Mouse (Mus musculus) heart, adult 2 months (tissue): ENCODE results near the gene Orc2. TPM values are rescaled to one million over a fixed set of nuclear protein-coding genes. Genes with fewer than 3 reads are reported as not detected.

Source experiments
- DNase-seq, 2 experiments: peaks; one replicate each; pipeline ENCODE4 v3.0.0; 2021
- H3K27ac ChIP-seq: fragments of 200-600 bp; 2 replicates; pipeline ENCODE4 v1.8.1; 2022
- H3K27me3 ChIP-seq: fragments of 200-500 bp; 2 replicates; pipeline ENCODE4 v1.6.1; 2012; ENCODE audit warnings: mild to moderate bottlenecking, low read length, inconsistent platforms, mixed read lengths; ENCODE audit not compliant: control insufficient read depth, insufficient read depth
- H3K36me3 ChIP-seq: fragments of 200-500 bp; 2 replicates; pipeline ENCODE4 v1.6.1; 2012; ENCODE audit warnings: low read length, inconsistent platforms; ENCODE audit not compliant: control insufficient read depth, insufficient read depth
- H3K4me1 ChIP-seq: fragments of 200-500 bp; 2 replicates; pipeline ENCODE4 v1.6.1; 2011; ENCODE audit warnings: low read length; ENCODE audit not compliant: control insufficient read depth, insufficient read depth
- H3K4me3 ChIP-seq: fragments of 200-600 bp; 2 replicates; pipeline ENCODE4 v1.8.1; 2022
- H3K79me2 ChIP-seq: fragments of 200-500 bp; replicated peaks from 2 replicates; pipeline ENCODE4 v1.6.1; 2012; ENCODE audit warnings: mild to moderate bottlenecking, inconsistent platforms, low read length, moderate library complexity, mixed read lengths; ENCODE audit not compliant: control insufficient read depth, insufficient read depth
- H3K9ac ChIP-seq: fragments of 200-500 bp; 2 replicates; pipeline ENCODE4 v1.6.1; 2012; ENCODE audit warnings: low read depth, mild to moderate bottlenecking, control low read depth, inconsistent platforms, low read length, mixed read lengths
- CTCF ChIP-seq: fragments of 200-600 bp; IDR thresholded peaks from 2 replicates; pipeline ENCODE4 v1.8.1; 2022; ENCODE audit warnings: antibody characterized with exemption, mild to moderate bottlenecking, moderate library complexity
- EP300 ChIP-seq: fragments of 200-500 bp; IDR thresholded peaks from 2 replicates; pipeline ENCODE4 v1.6.1; 2011; ENCODE audit warnings: low read depth, low read length, control low read depth; ENCODE audit not compliant: insufficient read depth
- POLR2A ChIP-seq: fragments of 200-500 bp; IDR thresholded peaks from 2 replicates; pipeline ENCODE4 v1.6.1; 2011; ENCODE audit warnings: mild to moderate bottlenecking, low read depth, low read length, control low read depth; ENCODE audit not compliant: insufficient read depth
- WGBS: fragments of 180-500 bp; shearing (Covaris S2); methylation state at CpG from one replicate; pipeline ENCODE4 v1.1.7; 2018; 5-methylcytosine and 5-hydroxymethylcytosine counted together
- intact Hi-C: fragments of 180-260 bp; cut with DNase I; formaldehyde crosslinking; loops from one replicate; pipeline ENCODE4 v1.15.1; 2025
- polyA plus RNA-seq: library from polyadenylated mRNA; depleted of rRNA; stranded (reverse); fragments of >200 nt; gene quantifications from 2 replicates; pipeline ENCODE4 v1.2.3, GENCODE M21; 2012
- total RNA-seq, 2 experiments: library from RNA; stranded (reverse); gene quantifications; 2 replicates each; pipeline ENCODE4 v1.2.3; 2021

Orc2 gene
- total and polyA plus RNA-seq, 3 experiments = 4.0 to 10.2 (median 8.8) TPM

GRCm38 (mm10) chr1:58460566-58460965 lies 44.3 kb downstream of the Orc2 start:
- no peaks in the 10 kb centered on the region; the same call in 1 of the 2 replicates for H3K36me3 ChIP-seq
- no peak overlapping the region for H3K9ac ChIP-seq
- intact Hi-C loops = no loop called here
- 93% methylated on average over 3 of the region's 3 CpGs for WGBS
- no peak overlapping the region for H3K4me3 ChIP-seq
- DNase-seq = no peak
- H3K4me1 ChIP-seq = no peaks in the 10 kb centered on the region
- no peak for TF ChIP-seq CTCF
- H3K79me2 ChIP-seq = no peaks in the 10 kb centered on the region
- H3K27ac ChIP-seq = no peak overlapping the region
- H3K27me3 ChIP-seq = no peaks in the 10 kb centered on the region

GRCm38 (mm10) chr1:58458867-58459266 lies 46.0 kb downstream of the Orc2 start:
- intact Hi-C loops = no loop called here
- no peak for TF ChIP-seq EP300
- TF ChIP-seq CTCF = no peak
- no peak for TF ChIP-seq POLR2A
- H3K79me2 ChIP-seq = no peaks in the 10 kb centered on the region
- no peaks in the 10 kb centered on the region; the same call in 1 of the 2 replicates for H3K36me3 ChIP-seq
- H3K27me3 ChIP-seq = no peaks in the 10 kb centered on the region
- WGBS = 64% methylated on average over 2 of the region's 2 CpGs
- H3K9ac ChIP-seq = no peak overlapping the region
- DNase-seq = no peak
- H3K27ac ChIP-seq = no peak overlapping the region
- H3K4me3 ChIP-seq = no peak overlapping the region
- no peaks in the 10 kb centered on the region for H3K4me1 ChIP-seq

DNA sequence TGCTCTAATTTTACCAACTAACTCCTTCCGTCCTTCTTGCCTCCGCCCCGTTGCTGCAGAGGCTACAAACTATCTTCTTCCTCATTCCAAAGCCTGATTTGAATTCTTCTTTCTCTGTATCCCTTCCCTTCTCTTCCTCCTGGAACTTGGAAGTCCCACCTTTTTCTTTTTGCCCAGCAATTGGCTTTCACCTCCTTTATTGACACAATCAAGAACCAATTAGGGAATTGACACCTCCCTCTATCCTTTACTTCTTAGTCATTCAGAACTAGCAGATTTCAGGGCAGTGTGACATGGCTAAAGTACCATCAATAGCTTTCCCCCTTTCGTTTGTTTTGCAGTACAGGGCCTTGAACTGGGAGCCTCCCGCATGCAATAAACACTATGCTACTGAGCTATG lies 46.7 kb downstream of the Orc2 start:
- H3K4me1 ChIP-seq = no peaks in the 10 kb centered on the region
- DNase-seq = no peak
- no peaks in the 10 kb centered on the region for H3K27me3 ChIP-seq
- no peaks in the 10 kb centered on the region for H3K79me2 ChIP-seq
- no peak overlapping the region for H3K4me3 ChIP-seq
- H3K36me3 ChIP-seq = no peaks in the 10 kb centered on the region; the same call in 1 of the 2 replicates
- intact Hi-C loops = no loop called here
- no peak overlapping the region for H3K27ac ChIP-seq
- no peak overlapping the region for H3K9ac ChIP-seq
- no peak for TF ChIP-seq POLR2A
- TF ChIP-seq EP300 = no peak
- TF ChIP-seq CTCF = no peak
- 79% methylated on average over 5 of the region's 5 CpGs for WGBS

DNA sequence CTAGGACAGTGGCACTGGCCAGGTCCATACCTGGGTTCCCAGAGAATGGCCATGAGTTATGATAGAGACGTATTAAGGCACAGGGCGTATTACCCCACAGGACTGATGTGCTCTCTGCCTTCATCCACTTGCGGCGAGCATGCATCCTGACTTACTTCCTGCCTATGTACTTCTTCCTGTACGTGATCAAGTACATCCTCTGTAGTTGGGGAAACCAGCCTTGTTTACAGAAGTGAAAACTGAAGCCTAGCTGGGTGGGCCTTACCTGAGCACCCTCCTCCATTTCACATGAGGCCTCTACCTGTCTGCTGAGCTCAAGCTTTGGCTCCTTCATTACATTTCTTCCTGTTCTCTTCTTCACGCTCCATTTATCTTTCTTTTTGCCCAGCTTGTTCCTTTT lies 50.6 kb downstream of the Orc2 start:
- DNase-seq = no peak
- H3K36me3 ChIP-seq = no peaks in the 10 kb centered on the region; the same call in 1 of the 2 replicates
- 69% methylated on average over 6 of the region's 6 CpGs for WGBS

DNA sequence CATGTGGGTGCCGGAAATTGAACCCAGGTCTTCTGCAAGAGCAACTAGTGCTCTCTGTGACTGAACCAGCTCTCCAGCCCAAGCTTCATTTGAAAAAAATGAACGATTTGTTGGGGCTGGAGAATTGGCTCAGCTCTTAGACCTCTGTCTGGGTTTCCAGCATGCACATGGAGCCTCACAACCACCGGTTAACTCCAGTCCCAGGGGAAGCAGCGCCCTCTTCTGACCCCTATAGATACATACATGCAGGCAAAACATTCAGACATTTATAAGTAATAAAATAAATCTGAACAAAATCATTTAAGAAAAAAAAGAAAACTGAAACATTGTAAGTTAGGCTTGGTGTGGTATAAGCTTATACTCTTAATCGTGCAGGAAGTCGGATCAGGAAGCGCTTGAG lies 56.5 kb downstream of the Orc2 start:
- peaks cover 1% of the 10 kb centered on the region; the same call in 1 of the 2 replicates for H3K79me2 ChIP-seq
- no peak overlapping the region for H3K9ac ChIP-seq
- TF ChIP-seq POLR2A (no peak), CTCF (0 out of 2 replicates have a peak, but pooled peaks have one; percentile 3)
- 77% methylated on average over 7 of the region's 7 CpGs for WGBS
- DNase-seq = no peak
- no peak overlapping the region for H3K27ac ChIP-seq
- H3K27me3 ChIP-seq = no peaks in the 10 kb centered on the region
- intact Hi-C loops = no loop called here
- no peaks in the 10 kb centered on the region; the same call in 1 of the 2 replicates for H3K36me3 ChIP-seq
- H3K4me3 ChIP-seq = no peak overlapping the region
- peaks cover 2% of the 10 kb centered on the region for H3K4me1 ChIP-seq

More for the DNA sequence above, 50.6 kb downstream of the Orc2 start:
- intact Hi-C loops = no loop called here
- H3K4me3 ChIP-seq = no peak overlapping the region
- no peak for TF ChIP-seq EP300
- TF ChIP-seq CTCF = no peak
- no peak for TF ChIP-seq POLR2A
- H3K27me3 ChIP-seq = no peaks in the 10 kb centered on the region
- H3K79me2 ChIP-seq = 0 out of 2 replicates have a peak, but pooled peaks cover 1% of the 10 kb centered on the region
- H3K9ac ChIP-seq = no peak overlapping the region
- no peaks in the 10 kb centered on the region for H3K4me1 ChIP-seq
- no peak overlapping the region for H3K27ac ChIP-seq

DNA sequence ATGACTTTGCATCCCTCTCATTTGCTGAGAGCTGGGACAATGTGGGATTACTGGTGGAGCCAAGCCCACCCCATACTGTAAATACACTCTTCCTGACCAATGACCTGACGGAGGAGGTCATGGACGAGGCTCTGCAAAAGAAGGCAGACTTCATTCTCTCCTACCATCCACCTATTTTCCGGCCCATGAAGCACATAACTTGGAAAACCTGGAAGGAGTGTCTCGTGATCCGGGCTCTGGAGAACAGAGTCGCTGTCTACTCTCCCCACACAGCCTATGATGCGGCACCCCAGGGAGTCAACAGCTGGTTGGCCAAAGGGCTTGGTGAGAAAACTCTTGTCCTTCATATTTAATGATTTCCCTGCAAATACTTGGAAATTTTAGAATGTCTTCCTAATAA lies 57.1 kb downstream of the Orc2 start:
- Histone ChIP-seq H3K27me3 (no peaks in the 10 kb centered on the region), H3K27ac (no peak overlapping the region), H3K9ac (no peak overlapping the region), H3K36me3 (no peaks in the 10 kb centered on the region; the same call in 1 of the 2 replicates), H3K4me1 (peaks cover 2% of the 10 kb centered on the region), H3K4me3 (no peak overlapping the region), H3K79me2 (peaks cover 1% of the 10 kb centered on the region; the same call in 1 of the 2 replicates)
- intact Hi-C loops = no loop called here
- 95% methylated on average over 7 of the region's 7 CpGs for WGBS
- DNase-seq = no peak
- no peak for TF ChIP-seq CTCF
- no peak for TF ChIP-seq EP300
- TF ChIP-seq POLR2A = no peak

DNA sequence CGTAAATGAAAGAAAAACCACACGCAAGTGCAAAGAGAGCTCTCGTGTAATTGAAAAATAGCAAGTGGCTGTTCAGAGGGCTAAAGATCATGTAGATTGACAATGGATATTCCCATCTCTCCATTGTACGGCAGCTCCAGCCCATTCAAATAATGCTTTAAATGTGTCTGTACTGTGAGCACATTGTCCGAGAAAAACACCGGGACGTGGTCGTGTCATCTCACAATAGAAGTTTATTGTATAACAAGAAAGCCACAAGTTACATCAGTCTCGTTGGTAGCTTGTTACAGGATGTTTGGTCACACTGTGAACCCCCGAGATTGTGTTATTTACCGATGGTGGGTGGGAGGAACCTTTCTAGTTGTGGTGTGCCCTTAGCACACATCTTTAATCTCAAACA lies 59.0 kb downstream of the Orc2 start:
- TF ChIP-seq EP300 (no peak), CTCF (no peak), POLR2A (no peak)
- H3K79me2 ChIP-seq = peaks cover 1% of the 10 kb centered on the region; the same call in 1 of the 2 replicates
- H3K4me1 ChIP-seq = peaks cover 2% of the 10 kb centered on the region
- H3K27me3 ChIP-seq = no peaks in the 10 kb centered on the region
- H3K36me3 ChIP-seq = no peaks in the 10 kb centered on the region; the same call in 1 of the 2 replicates
- intact Hi-C loops = loop anchor here (1.0 to 2.0 kb wide), 2 partner anchors 23 to 53 kb away; no protein-coding TSS in a partner anchor
- 4% methylated on average over 11 of the region's 11 CpGs for WGBS
- peak overlapping the region; percentile 76 for H3K4me3 ChIP-seq
- DNase-seq = no peak
- peak overlapping the region; percentile 63 for H3K9ac ChIP-seq
- peak overlapping the region; percentile 80 for H3K27ac ChIP-seq
